Mouse (Mus musculus) embryonic facial prominence, embryonic 14.5 days (tissue): ENCODE data around the gene Hbs1l. TPM values are rescaled to one million over a fixed set of nuclear protein-coding genes. Genes with fewer than 3 reads are reported as not detected.
A peak's percentile ranks its signal among the peaks of the same experiment; 100 is the strongest.

Experiments
- ATAC-seq: fragments of 200-750 bp; cut with Nextera tagmentation; 2 replicates; pipeline ENCODE4 v1.8.0; 2017; ENCODE audit warnings: low read depth, moderate number of reproducible peaks, moderate TSS enrichment
- DNase-seq: peaks from one replicate; pipeline ENCODE4 v3.0.0-alpha.2; 2015; ENCODE audit warnings: low spot score
- H3K27ac ChIP-seq: fragments of 300-500 bp; sonication (generic); replicated peaks from 2 replicates; pipeline ENCODE4 v1.5.1; 2014; ENCODE audit warnings: low read depth, mild to moderate bottlenecking, low read length, moderate library complexity
- H3K27me3 ChIP-seq: fragments of 300-500 bp; sonication (generic); replicated peaks from 2 replicates; pipeline ENCODE4 v1.6.1; 2014; ENCODE audit warnings: low read length; ENCODE audit not compliant: control insufficient read depth, insufficient read depth
- H3K36me3 ChIP-seq: fragments of 300-500 bp; sonication (generic); 2 replicates; pipeline ENCODE4 v1.6.1; 2014; ENCODE audit warnings: low read length, mixed read lengths; ENCODE audit not compliant: control insufficient read depth, insufficient read depth
- H3K4me1 ChIP-seq: fragments of 300-500 bp; sonication (generic); 2 replicates; pipeline ENCODE4 v1.6.1; 2014; ENCODE audit warnings: antibody characterized with exemption, low read length; ENCODE audit not compliant: control insufficient read depth, insufficient read depth
- H3K4me2 ChIP-seq: fragments of 300-500 bp; sonication (generic); 2 replicates; pipeline ENCODE4 v1.6.1; 2014; ENCODE audit warnings: low read depth, mild to moderate bottlenecking, low read length, moderate library complexity, mixed read lengths
- H3K4me3 ChIP-seq: fragments of 300-500 bp; sonication (generic); 2 replicates; pipeline ENCODE4 v1.5.1; 2014; ENCODE audit warnings: low read depth, mild to moderate bottlenecking, low read length
- H3K9ac ChIP-seq: fragments of 300-500 bp; sonication (generic); 2 replicates; pipeline ENCODE4 v1.6.1; 2014; ENCODE audit warnings: low read depth, mild to moderate bottlenecking, low read length, moderate library complexity, mixed read lengths
- H3K9me3 ChIP-seq: fragments of 300-500 bp; sonication (generic); 2 replicates; pipeline ENCODE4 v1.6.1; 2016; ENCODE audit warnings: low read length; ENCODE audit not compliant: control insufficient read depth
- WGBS: fragments of 180-500 bp; shearing (Covaris S2); extraction: QIAGEN DNeasy Blood & Tissue Kit; methylation state at CpG from one replicate; pipeline ENCODE4 v1.1.7; 2014; 5-methylcytosine and 5-hydroxymethylcytosine counted together
- polyA plus RNA-seq: library from polyadenylated mRNA; unstranded; fragments of >200 nt; fragmentation: Nextera tagmentation; extraction: Ambion mirVana; gene quantifications from 2 replicates; pipeline ENCODE4 v1.2.1, GENCODE M21; 2014

Hbs1l gene
- 85.2 and 85.4 TPM in 2 replicates for polyA plus RNA-seq

- H3K36me3 ChIP-seq, result peaks cover 19% of the 10 kb centered on the region; the same call in 1 of the 2 replicates
- H3K27me3 ChIP-seq, result no peaks in the 10 kb centered on the region
- no peaks in the 10 kb centered on the region for H3K9me3 ChIP-seq
- peak within 1 kb of the TSS; percentile 56 for H3K27ac ChIP-seq
- H3K9ac ChIP-seq, result peak within 1 kb of the TSS; percentile 85
- peak within 1 kb of the TSS; percentile 75 for H3K4me3 ChIP-seq
- H3K4me2 ChIP-seq, result peak within 1 kb of the TSS; percentile 79
- DNase-seq (peak; percentile 97), ATAC-seq (peak; percentile 99)
- WGBS, result under 1% methylated on average over 35 of the region's 81 CpGs
- peaks cover 12% of the 10 kb centered on the region for H3K4me1 ChIP-seq
These were observed at the start of gene Hbs1l for GRCm38 (mm10) chr10:21295759-21296621. Gene Hbs1l, plus strand, starts transcription at chr10:21295979.

- no peak overlapping the region for H3K4me3 ChIP-seq
These were observed 47.2 kb upstream of the Hbs1l start for GRCm38 (mm10) chr10:21248556-21248955.

GRCm38 (mm10) chr10:21251881-21252534 lies 43.8 kb upstream of the Hbs1l start:
- DNase-seq, result peak; percentile 64
- 56% methylated on average over 15 of the region's 15 CpGs for WGBS

More at GRCm38 (mm10) chr10:21248556-21248955, 47.2 kb upstream of the Hbs1l start:
- Histone ChIP-seq H3K9me3 (no peaks in the 10 kb centered on the region), H3K27ac (no peak overlapping the region), H3K4me2 (no peak overlapping the region), H3K9ac (no peak overlapping the region), H3K36me3 (no peaks in the 10 kb centered on the region), H3K4me1 (no peaks in the 10 kb centered on the region), H3K27me3 (no peaks in the 10 kb centered on the region)
- ATAC-seq (no peak), DNase-seq (no peak)
- WGBS, result 64% methylated on average over 4 of the region's 4 CpGs

GRCm38 (mm10) chr10:21252800-21253199 lies 43.0 kb upstream of the Hbs1l start:
- no peak overlapping the region for H3K27ac ChIP-seq
- no peaks in the 10 kb centered on the region for H3K9me3 ChIP-seq
- no peak for ATAC-seq
- 90% methylated on average over 4 of the region's 4 CpGs for WGBS
- H3K9ac ChIP-seq, result no peak overlapping the region
- H3K4me3 ChIP-seq, result no peak overlapping the region
- no peaks in the 10 kb centered on the region for H3K4me1 ChIP-seq
- no peak overlapping the region for H3K4me2 ChIP-seq
- no peak for DNase-seq
- H3K27me3 ChIP-seq, result no peaks in the 10 kb centered on the region
- no peaks in the 10 kb centered on the region for H3K36me3 ChIP-seq

More at GRCm38 (mm10) chr10:21251881-21252534, 43.8 kb upstream of the Hbs1l start:
- no peak overlapping the region for H3K9ac ChIP-seq
- H3K27me3 ChIP-seq, result no peaks in the 10 kb centered on the region
- H3K4me1 ChIP-seq, result no peaks in the 10 kb centered on the region
- H3K9me3 ChIP-seq, result no peaks in the 10 kb centered on the region
- ATAC-seq, result peak; percentile 47; the same call in 1 of the 2 replicates
- H3K4me2 ChIP-seq, result no peak overlapping the region
- no peak overlapping the region for H3K27ac ChIP-seq
- H3K36me3 ChIP-seq, result no peaks in the 10 kb centered on the region
- no peak overlapping the region for H3K4me3 ChIP-seq

GRCm38 (mm10) chr10:21254266-21255140 lies 41.3 kb upstream of the Hbs1l start:
- ATAC-seq (no peak), DNase-seq (no peak)
- no peaks in the 10 kb centered on the region for H3K9me3 ChIP-seq
- H3K36me3 ChIP-seq, result no peaks in the 10 kb centered on the region
- H3K4me1 ChIP-seq, result no peaks in the 10 kb centered on the region
- no peak overlapping the region for H3K4me2 ChIP-seq
- no peaks in the 10 kb centered on the region for H3K27me3 ChIP-seq
- no peak overlapping the region for H3K27ac ChIP-seq
- H3K9ac ChIP-seq, result no peak overlapping the region
- WGBS, result 86% methylated on average over 12 of the region's 12 CpGs
- no peak overlapping the region for H3K4me3 ChIP-seq

- Histone ChIP-seq H3K4me1 (no peaks in the 10 kb centered on the region), H3K27me3 (no peaks in the 10 kb centered on the region), H3K27ac (no peak overlapping the region), H3K36me3 (no peaks in the 10 kb centered on the region), H3K9ac (no peak overlapping the region), H3K9me3 (no peaks in the 10 kb centered on the region), H3K4me2 (no peak overlapping the region), H3K4me3 (no peak overlapping the region)
- DNase-seq (no peak), ATAC-seq (no peak)
- 60% methylated on average over 5 of the region's 5 CpGs for WGBS
These were observed 38.5 kb upstream of the Hbs1l start for GRCm38 (mm10) chr10:21257244-21257643.

- Histone ChIP-seq H3K4me2 (no peak overlapping the region), H3K9ac (no peak overlapping the region), H3K27me3 (no peaks in the 10 kb centered on the region), H3K36me3 (no peaks in the 10 kb centered on the region), H3K4me1 (no peaks in the 10 kb centered on the region), H3K4me3 (no peak overlapping the region), H3K9me3 (no peaks in the 10 kb centered on the region), H3K27ac (no peak overlapping the region)
- DNase-seq (no peak), ATAC-seq (no peak)
- WGBS, result 66% methylated on average over 2 of the region's 2 CpGs
These were observed 36.1 kb upstream of the Hbs1l start for GRCm38 (mm10) chr10:21259649-21260048.

GRCm38 (mm10) chr10:21265188-21265587 lies 30.6 kb upstream of the Hbs1l start:
- Histone ChIP-seq H3K4me2 (no peak overlapping the region), H3K27ac (no peak overlapping the region), H3K4me1 (no peaks in the 10 kb centered on the region), H3K9ac (no peak overlapping the region), H3K27me3 (no peaks in the 10 kb centered on the region), H3K9me3 (no peaks in the 10 kb centered on the region), H3K36me3 (no peaks in the 10 kb centered on the region), H3K4me3 (no peak overlapping the region)
- ATAC-seq, result no peak
- 85% methylated on average over 11 of the region's 11 CpGs for WGBS
- DNase-seq, result peak; percentile 28
